Mouse (Mus musculus): ENCODE measurements around the gene Armc2.

Armc2 gene

DNA sequence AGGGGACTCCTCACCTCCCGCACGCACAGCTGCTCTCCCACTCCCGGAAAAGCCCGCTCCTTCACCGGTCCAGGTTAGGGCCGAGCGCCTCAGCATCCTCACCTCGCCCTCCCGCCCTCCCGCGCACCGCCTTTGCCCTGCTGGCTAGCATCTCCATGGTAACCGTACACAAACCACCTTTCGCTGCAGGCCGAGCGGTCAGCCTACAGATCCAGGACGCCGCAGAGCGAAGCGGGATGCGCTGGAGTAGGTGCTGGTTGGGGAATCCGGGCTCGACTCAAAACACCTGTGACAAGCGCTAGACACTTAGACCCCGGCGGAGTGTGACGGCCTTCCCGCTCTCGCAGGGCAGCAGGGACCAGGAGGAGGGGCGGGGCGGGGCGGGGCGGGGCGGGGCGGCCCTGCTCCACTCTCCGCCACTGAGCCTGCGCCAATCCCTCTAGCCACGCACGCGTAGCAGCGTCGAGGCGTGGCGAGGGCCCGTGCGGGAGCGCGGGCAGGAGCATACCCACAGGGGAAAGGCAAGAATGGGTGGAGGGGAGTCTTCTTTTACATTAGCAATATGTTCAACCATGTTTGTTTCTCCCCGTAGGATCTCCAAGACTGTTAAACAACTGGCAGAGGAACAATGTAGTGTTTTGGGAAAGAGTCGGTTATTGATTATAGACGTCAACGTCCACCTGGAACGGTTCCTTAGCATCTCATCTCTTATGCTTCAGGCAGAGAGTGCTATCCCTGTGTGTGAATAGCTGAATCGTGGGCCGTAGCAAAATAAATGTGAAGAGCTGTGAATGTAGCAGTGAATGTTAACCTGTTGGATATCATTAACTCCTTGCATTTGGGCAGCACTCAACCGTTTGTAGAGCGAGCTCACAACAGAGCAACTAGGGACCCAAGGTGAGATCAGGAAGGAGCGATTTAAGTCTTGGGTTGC lies at the start of gene Armc2:
Gene Armc2, minus strand, starts transcription at position 427 of the 934 bp plus-strand sequence.
- DNase-seq (ENCODE audit: low read depth, low spot score) = peak; percentile 73

- DNase-seq (ENCODE audit: low read depth, low spot score) = no peak
These were observed 46.2 kb upstream of the Armc2 start for GRCm38 (mm10) chr10:42064446-42064845.

DNA sequence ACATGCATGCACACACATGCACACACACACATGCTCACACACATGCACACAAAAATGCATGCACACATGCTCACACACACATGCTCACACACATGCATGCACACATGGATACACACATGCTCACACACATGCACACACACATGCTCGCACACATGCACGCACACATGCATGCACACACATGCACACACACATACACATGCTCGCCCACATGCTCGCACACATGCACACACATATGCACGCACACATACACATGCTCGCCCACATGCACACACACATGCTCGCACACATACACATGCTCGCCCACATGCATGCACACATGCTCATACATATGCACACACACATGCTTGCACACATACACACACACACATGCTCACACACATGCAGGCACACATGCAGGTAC lies 41.3 kb upstream of the Armc2 start:
- DNase-seq (ENCODE audit: low read depth, low spot score) = no peak

DNA sequence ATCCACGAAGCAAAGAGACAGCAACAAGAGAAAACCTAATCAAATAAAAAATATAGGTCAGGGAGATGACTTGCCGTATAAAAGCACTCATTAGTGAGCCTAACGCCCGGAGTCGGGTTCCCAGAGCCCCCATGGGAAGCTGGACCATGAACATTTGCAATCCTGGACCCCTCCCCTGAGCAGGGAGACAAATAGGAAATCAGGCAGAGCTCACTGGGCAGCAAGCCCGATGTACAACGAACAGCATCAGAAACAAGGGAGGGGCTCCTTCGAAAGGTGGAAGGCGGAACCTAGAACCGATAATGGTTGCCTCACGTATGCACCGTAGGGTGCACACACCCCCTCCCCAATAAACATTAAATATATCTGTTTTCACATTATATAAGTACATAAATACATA lies 39.5 kb upstream of the Armc2 start:
- no peak for DNase-seq (ENCODE audit: low read depth, low spot score)

DNA sequence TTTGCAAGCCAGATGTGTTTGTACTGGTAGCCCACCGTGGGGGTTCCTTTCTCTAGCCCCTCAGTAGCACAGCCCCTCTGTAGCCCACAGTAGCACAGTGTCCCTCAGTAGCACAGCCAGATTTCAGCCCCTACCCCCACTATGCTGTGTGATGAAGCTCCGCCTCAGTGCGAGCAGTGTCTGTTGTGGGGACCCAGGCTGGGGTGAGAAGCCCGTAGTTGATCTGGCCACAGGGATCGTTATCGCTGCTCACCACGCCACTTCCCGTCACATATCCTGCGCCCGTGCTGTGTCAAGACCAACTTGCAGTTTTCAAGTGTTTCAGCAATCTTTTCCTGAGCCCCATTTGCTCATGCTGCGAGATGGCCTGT lies 39.0 kb upstream of the Armc2 start:
- no peak for DNase-seq (ENCODE audit: low read depth, low spot score)

DNA sequence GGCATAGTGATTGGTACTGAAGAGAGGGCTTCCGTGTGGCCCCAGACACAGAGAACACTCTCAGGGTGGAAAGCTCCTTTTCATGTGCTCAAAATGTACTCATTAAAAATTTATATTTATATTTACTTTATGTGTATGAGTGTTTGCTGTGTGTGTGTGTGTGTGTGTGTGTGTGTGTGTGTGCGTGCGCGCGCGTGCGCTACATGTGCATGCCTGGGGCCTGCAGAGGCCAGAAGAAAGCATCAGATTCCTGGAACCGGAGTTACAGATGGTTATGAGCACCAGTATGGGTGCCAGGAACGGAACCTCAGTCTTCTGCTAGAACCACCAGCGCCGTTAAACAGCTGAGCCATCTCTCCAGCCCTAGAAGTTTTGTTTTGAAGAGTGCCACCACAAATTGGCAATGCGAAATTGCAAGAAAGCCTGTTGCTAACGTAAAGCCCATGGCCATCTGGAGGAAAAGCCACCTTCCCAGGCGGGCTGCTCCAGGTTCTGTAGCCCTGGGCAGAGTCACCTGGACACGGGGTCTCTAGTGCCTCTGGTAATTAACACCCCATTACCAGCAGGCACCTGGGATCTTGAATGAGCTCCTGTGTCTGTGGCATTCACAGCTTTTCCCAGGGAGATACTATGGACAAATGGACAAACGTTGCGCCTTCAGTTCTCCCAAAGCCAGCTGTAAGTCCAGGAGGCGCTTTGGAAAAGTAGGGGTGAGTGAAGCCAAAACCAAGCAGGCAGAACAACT lies 38.4 kb upstream of the Armc2 start:
- DNase-seq (ENCODE audit: low read depth, low spot score) = no peak

- no peak for DNase-seq (ENCODE audit: low read depth, low spot score)
These were observed 37.3 kb upstream of the Armc2 start for GRCm38 (mm10) chr10:42055224-42056165.

DNA sequence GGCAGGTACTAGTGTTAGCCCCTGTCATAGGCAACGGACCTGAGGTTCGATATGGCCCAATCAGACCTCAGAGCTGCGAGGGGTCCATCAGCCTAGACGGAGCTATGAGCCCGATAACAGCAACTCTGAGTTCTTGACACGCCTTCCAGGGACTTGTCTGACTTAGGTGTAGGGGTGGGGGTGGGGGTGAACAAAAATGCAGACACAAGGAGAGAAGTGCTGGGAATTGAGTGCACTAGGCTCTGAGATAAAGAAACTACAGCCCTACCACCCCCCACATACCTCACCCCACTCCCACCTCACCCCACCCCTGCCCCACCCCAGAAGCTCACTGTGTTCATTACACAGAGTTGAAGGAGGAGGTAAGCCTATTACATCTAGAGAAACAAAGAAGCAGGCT lies 32.8 kb upstream of the Armc2 start:
- no peak for DNase-seq (ENCODE audit: low read depth, low spot score)

DNA sequence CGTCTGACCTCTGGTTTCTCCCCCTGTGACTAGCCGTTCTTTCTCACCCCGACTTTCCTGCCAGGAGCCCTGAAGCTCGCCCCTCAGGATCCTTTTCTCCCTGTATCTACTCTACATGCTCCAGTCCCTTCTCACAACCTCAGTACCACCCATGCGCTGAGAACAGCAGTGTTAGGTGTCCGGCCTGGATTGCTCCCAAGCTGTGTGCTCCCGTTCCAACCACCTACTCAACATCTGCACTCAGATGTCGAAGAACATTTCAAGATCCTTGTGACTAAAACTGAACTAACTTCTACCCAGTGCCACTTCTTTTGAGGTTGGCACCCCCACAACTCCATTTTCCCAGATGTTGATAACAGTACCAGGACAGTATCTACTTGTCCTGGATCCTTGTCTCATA lies 30.4 kb upstream of the Armc2 start:
- DNase-seq (ENCODE audit: low read depth, low spot score) = no peak

DNA sequence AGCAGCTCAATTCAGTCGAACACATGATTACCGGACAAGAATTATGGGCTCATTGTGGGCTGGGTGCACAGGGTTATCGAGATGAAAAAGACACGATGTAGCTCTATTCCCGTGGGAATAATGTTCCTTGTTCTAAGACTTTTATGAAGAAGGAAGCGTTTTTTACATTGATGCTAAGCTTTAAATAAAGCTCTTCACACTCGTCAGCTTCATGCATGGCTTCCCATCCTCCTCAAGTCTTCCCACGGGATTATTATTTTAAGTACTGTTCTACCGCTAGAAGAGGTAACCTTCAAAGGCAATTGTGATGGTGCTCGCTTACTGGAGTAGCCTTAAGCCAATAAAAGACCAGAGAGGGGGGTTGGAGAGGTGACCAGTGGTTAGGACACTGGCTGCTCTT lies 26.3 kb upstream of the Armc2 start:
- no peak for DNase-seq (ENCODE audit: low read depth, low spot score)

DNA sequence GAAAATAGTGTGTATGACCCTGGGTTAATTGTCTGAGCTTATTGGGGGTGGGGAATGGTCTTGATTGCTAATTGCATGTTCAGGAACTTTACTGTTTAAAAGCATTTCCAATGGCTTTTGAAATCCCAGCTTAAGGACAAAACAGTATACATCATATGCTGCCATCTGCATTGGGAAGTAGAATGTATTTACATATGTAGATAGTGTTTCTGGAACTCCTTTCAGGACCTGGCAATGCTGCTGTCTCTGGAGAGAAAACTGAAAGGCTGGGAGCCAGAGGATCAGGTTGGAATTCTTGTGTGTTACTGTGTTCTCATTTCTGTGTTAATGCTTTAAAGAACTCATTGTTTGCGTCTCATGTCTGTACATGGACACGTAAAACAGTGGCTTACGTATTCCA lies 25.1 kb upstream of the Armc2 start:
- DNase-seq (ENCODE audit: low read depth, low spot score) = no peak

GRCm38 (mm10) chr10:42042881-42043280 lies 24.6 kb upstream of the Armc2 start:
- no peak for DNase-seq (ENCODE audit: low read depth, low spot score)

GRCm38 (mm10) chr10:42042087-42042486 lies 23.8 kb upstream of the Armc2 start:
- peak; percentile 7 for DNase-seq (ENCODE audit: low read depth, low spot score)

GRCm38 (mm10) chr10:42038571-42038970 lies 20.3 kb upstream of the Armc2 start:
- no peak for DNase-seq (ENCODE audit: low read depth, low spot score)

- no peak for DNase-seq (ENCODE audit: low read depth, low spot score)
These were observed 19.1 kb upstream of the Armc2 start for GRCm38 (mm10) chr10:42037301-42037870.

DNA sequence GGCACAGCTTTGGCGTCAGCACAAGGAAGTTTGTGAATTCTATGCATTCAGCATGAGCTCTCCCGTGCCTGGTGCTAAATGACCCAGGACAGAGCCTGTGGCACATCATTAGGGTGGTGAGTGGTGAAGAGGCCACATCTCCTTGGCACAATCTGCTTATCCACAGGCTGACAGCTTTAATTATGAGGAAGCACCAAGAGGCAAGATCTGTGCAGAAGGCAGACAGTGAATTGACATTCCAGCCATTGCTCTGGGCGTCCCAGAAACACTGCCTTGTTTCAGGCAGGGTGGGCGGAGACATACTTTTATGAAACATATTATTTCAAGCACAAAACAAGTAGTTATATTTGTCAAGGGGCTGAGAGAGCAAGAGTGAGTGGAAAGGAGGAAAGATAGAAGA lies 18.6 kb upstream of the Armc2 start:
- no peak for DNase-seq (ENCODE audit: low read depth, low spot score)

DNA sequence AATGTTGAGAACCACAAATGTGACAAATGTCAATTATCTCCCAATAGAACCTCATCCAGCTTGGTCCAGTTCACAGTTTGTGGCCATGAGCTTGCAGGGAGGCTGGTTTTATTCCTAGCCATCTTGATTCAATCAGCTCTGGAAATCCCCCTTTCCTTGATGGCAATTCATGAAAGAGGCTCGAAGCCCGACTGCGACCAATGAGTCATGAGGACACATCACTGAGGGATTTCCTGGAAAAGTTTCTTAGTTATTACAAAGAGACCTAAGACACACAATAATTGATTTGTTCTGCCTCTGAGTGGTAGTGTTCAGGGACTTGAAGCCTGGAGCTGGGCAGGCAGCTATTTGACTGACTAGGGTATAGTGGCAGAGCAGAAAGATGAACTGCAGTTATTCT lies 15.3 kb upstream of the Armc2 start:
- DNase-seq (ENCODE audit: low read depth, low spot score) = no peak

DNA sequence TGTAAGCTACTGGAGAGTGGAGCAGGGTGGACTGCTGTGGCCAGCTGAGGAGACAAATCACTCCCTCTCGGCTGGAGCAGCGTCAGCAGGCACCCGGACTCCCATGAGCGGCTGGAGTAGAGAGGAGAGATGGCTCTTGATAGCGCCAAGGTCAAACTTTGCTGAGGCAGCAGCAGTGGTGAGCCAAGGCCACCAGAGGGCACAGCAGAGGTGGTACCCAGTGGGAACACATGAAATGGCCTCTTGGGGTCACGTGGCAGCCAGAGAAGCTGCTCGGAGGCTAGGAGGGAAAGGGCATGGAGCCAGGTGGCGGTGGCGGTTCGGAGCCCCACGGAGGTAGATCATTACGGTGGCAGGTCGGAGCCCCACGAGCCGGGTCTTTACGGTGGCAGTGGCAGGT lies 12.8 kb upstream of the Armc2 start:
- peak; percentile 47 for DNase-seq (ENCODE audit: low read depth, low spot score)

DNA sequence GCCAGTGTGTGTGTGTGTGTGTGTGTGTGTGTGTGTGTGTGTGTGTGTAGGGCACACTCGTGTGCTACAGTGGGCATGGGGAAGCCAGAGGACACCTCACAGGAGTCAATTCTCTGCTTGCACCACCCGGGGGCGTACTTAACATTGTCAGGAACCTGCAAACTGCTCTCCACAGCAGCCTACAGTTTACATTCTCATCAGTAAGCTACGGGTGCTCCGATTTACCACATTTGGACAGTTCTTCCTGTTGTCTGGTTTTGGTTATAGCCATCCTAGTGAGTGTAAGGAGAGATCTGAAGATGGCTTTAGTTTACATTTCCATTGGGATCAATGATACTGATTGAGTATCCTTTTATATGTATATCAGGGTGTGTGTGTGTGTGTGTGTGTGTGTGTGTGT lies 11.3 kb upstream of the Armc2 start:
- peak; percentile 21 for DNase-seq (ENCODE audit: low read depth, low spot score)

DNA sequence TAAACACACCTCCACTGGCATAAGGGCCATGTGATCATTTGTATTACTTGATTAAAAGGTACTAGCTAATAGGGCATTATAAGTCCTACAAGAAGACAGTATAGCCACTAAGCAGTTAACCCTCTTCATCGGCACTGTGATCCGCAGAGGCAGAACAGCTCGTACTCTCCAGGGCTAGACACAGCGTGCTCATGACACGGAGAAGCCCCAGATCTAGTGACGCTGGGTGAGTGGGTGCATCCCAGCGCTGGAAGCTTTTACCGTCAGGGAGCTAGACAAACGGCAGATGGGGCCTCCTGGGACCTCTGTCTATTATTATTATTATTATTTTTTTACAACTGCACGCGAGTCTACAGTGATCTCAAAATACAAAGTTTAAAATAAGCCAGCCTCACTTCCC lies 9.1 kb upstream of the Armc2 start:
- DNase-seq (ENCODE audit: low read depth, low spot score) = no peak

- DNase-seq (ENCODE audit: low read depth, low spot score) = no peak
These were observed 6.2 kb upstream of the Armc2 start for GRCm38 (mm10) chr10:42024406-42024805.

Data from A20 (cell line).